Mouse (Mus musculus): ENCODE data around the gene Arnt2. TPM values are rescaled to one million over a fixed set of nuclear protein-coding genes. Genes with fewer than 3 reads are reported as not detected.

The Arnt2 gene
- polyA plus RNA-seq, 1 experiment from 2014 or later = 5.8 TPM

GRCm38 (mm10) chr7:84249381-84249780 is 160.6 kb downstream of the Arnt2 start:
- no peak for DNase-seq (ENCODE audit: low spot score)
- H3K27me3 ChIP-seq (replicated peaks; ENCODE audit: control insufficient read depth, insufficient read depth, low read length) = no peaks in the 10 kb centered on the region
- WGBS = 48% methylated on average over 7 of the region's 7 CpGs
- no peak overlapping the region for H3K4me3 ChIP-seq (ENCODE audit: low read depth, low read length)
- H3K9me3 ChIP-seq (ENCODE audit: control insufficient read depth, low read length) = no peaks in the 10 kb centered on the region
- H3K36me3 ChIP-seq (ENCODE audit: control insufficient read depth, insufficient read depth, low read length) = no peaks in the 10 kb centered on the region
- no peak overlapping the region for H3K9ac ChIP-seq (ENCODE audit: low read length)
- H3K4me2 ChIP-seq (ENCODE audit: low read length) = no peak overlapping the region
- no peak overlapping the region for H3K27ac ChIP-seq (ENCODE audit: low read depth)
- peaks cover 4% of the 10 kb centered on the region; the same call in 1 of the 2 replicates for H3K4me1 ChIP-seq (replicated peaks; ENCODE audit: control insufficient read depth, insufficient read depth, low read length)
- no peak for ATAC-seq (replicated peaks; ENCODE audit: low FRiP score, low TSS enrichment, low read depth)

GRCm38 (mm10) chr7:84247960-84248665 is 161.9 kb downstream of the Arnt2 start:
- ATAC-seq (replicated peaks; ENCODE audit: low FRiP score, low TSS enrichment, low read depth) = peak; percentile 44; the same call in 1 of the 2 replicates
- WGBS = 32% methylated on average over 3 of the region's 3 CpGs
- Histone ChIP-seq H3K9ac (ENCODE audit: low read length) (no peak overlapping the region), H3K4me3 (ENCODE audit: low read depth, low read length) (no peak overlapping the region), H3K9me3 (ENCODE audit: control insufficient read depth, low read length) (no peaks in the 10 kb centered on the region), H3K27me3 (replicated peaks; ENCODE audit: control insufficient read depth, insufficient read depth, low read length) (no peaks in the 10 kb centered on the region), H3K27ac (ENCODE audit: low read depth) (no peak overlapping the region), H3K36me3 (ENCODE audit: control insufficient read depth, insufficient read depth, low read length) (no peaks in the 10 kb centered on the region), H3K4me1 (replicated peaks; ENCODE audit: control insufficient read depth, insufficient read depth, low read length) (peaks cover 4% of the 10 kb centered on the region; the same call in 1 of the 2 replicates), H3K4me2 (ENCODE audit: low read length) (peak overlapping the region; percentile 4; the same call in 1 of the 2 replicates)
- no peak for DNase-seq (ENCODE audit: low spot score)

- H3K4me2 ChIP-seq (ENCODE audit: low read length) = no peak overlapping the region
- no peak overlapping the region for H3K4me3 ChIP-seq (ENCODE audit: low read depth, low read length)
- H3K9me3 ChIP-seq (ENCODE audit: control insufficient read depth, low read length) = no peaks in the 10 kb centered on the region
- H3K9ac ChIP-seq (ENCODE audit: low read length) = no peak overlapping the region
- H3K27me3 ChIP-seq (replicated peaks; ENCODE audit: control insufficient read depth, insufficient read depth, low read length) = no peaks in the 10 kb centered on the region
- ATAC-seq (replicated peaks; ENCODE audit: low FRiP score, low TSS enrichment, low read depth) (no peak), DNase-seq (ENCODE audit: low spot score) (no peak)
- H3K4me1 ChIP-seq (replicated peaks; ENCODE audit: control insufficient read depth, insufficient read depth, low read length) = peaks cover 4% of the 10 kb centered on the region; the same call in 1 of the 2 replicates
- no peak overlapping the region for H3K27ac ChIP-seq (ENCODE audit: low read depth)
- no peaks in the 10 kb centered on the region for H3K36me3 ChIP-seq (ENCODE audit: control insufficient read depth, insufficient read depth, low read length)
- 85% methylated on average over 5 of the region's 5 CpGs for WGBS
Observed at GRCm38 (mm10) chr7:84246878-84247277, 163.1 kb downstream of the Arnt2 start.

- Histone ChIP-seq H3K4me3 (ENCODE audit: low read depth, low read length) (no peak overlapping the region), H3K27ac (ENCODE audit: low read depth) (no peak overlapping the region), H3K27me3 (replicated peaks; ENCODE audit: control insufficient read depth, insufficient read depth, low read length) (no peaks in the 10 kb centered on the region), H3K4me2 (ENCODE audit: low read length) (no peak overlapping the region), H3K9ac (ENCODE audit: low read length) (no peak overlapping the region), H3K4me1 (replicated peaks; ENCODE audit: control insufficient read depth, insufficient read depth, low read length) (peaks cover 4% of the 10 kb centered on the region; the same call in 1 of the 2 replicates), H3K36me3 (ENCODE audit: control insufficient read depth, insufficient read depth, low read length) (no peaks in the 10 kb centered on the region), H3K9me3 (ENCODE audit: control insufficient read depth, low read length) (no peaks in the 10 kb centered on the region)
- DNase-seq (ENCODE audit: low spot score) = no peak
- WGBS = 67% methylated on average over 2 of the region's 2 CpGs
- no peak for ATAC-seq (replicated peaks; ENCODE audit: low FRiP score, low TSS enrichment, low read depth)
Observed at GRCm38 (mm10) chr7:84246093-84246492, 163.9 kb downstream of the Arnt2 start.

- ATAC-seq (replicated peaks; ENCODE audit: low FRiP score, low TSS enrichment, low read depth) (no peak), DNase-seq (ENCODE audit: low spot score) (no peak)
- WGBS = 38% methylated on average over 3 of the region's 3 CpGs
- Histone ChIP-seq H3K4me1 (replicated peaks; ENCODE audit: control insufficient read depth, insufficient read depth, low read length) (no peaks in the 10 kb centered on the region; the same call in 1 of the 2 replicates), H3K36me3 (ENCODE audit: control insufficient read depth, insufficient read depth, low read length) (no peaks in the 10 kb centered on the region), H3K27me3 (replicated peaks; ENCODE audit: control insufficient read depth, insufficient read depth, low read length) (no peaks in the 10 kb centered on the region), H3K27ac (ENCODE audit: low read depth) (no peak overlapping the region), H3K9me3 (ENCODE audit: control insufficient read depth, low read length) (no peaks in the 10 kb centered on the region), H3K4me2 (ENCODE audit: low read length) (no peak overlapping the region), H3K4me3 (ENCODE audit: low read depth, low read length) (no peak overlapping the region), H3K9ac (ENCODE audit: low read length) (no peak overlapping the region)
Observed at GRCm38 (mm10) chr7:84240406-84240805, 169.6 kb downstream of the Arnt2 start.

- H3K27me3 ChIP-seq (replicated peaks; ENCODE audit: control insufficient read depth, insufficient read depth, low read length) = no peaks in the 10 kb centered on the region
- 35% methylated on average over 4 of the region's 4 CpGs for WGBS
- no peak for DNase-seq (ENCODE audit: low spot score)
- H3K4me1 ChIP-seq (replicated peaks; ENCODE audit: control insufficient read depth, insufficient read depth, low read length) = no peaks in the 10 kb centered on the region; the same call in 1 of the 2 replicates
- ATAC-seq (replicated peaks; ENCODE audit: low FRiP score, low TSS enrichment, low read depth) = no peak
- H3K27ac ChIP-seq (ENCODE audit: low read depth) = no peak overlapping the region
- no peak overlapping the region for H3K4me2 ChIP-seq (ENCODE audit: low read length)
- H3K36me3 ChIP-seq (ENCODE audit: control insufficient read depth, insufficient read depth, low read length) = no peaks in the 10 kb centered on the region
- H3K9ac ChIP-seq (ENCODE audit: low read length) = no peak overlapping the region
- H3K9me3 ChIP-seq (ENCODE audit: control insufficient read depth, low read length) = no peaks in the 10 kb centered on the region
- H3K4me3 ChIP-seq (ENCODE audit: low read depth, low read length) = no peak overlapping the region
Observed at GRCm38 (mm10) chr7:84237655-84238054, 172.3 kb downstream of the Arnt2 start.

- H3K9ac ChIP-seq (ENCODE audit: low read length) = no peak overlapping the region
- H3K9me3 ChIP-seq (ENCODE audit: control insufficient read depth, low read length) = no peaks in the 10 kb centered on the region
- no peaks in the 10 kb centered on the region for H3K36me3 ChIP-seq (ENCODE audit: control insufficient read depth, insufficient read depth, low read length)
- WGBS = 75% methylated on average over 4 of the region's 4 CpGs
- no peak for DNase-seq (ENCODE audit: low spot score)
- no peaks in the 10 kb centered on the region for H3K4me1 ChIP-seq (replicated peaks; ENCODE audit: control insufficient read depth, insufficient read depth, low read length)
- no peak overlapping the region for H3K27ac ChIP-seq (ENCODE audit: low read depth)
- no peak for ATAC-seq (replicated peaks; ENCODE audit: low FRiP score, low TSS enrichment, low read depth)
- no peaks in the 10 kb centered on the region for H3K27me3 ChIP-seq (replicated peaks; ENCODE audit: control insufficient read depth, insufficient read depth, low read length)
- H3K4me2 ChIP-seq (ENCODE audit: low read length) = no peak overlapping the region
- H3K4me3 ChIP-seq (ENCODE audit: low read depth, low read length) = no peak overlapping the region
Observed at GRCm38 (mm10) chr7:84231396-84231795, 178.6 kb downstream of the Arnt2 start.

- no peak overlapping the region for H3K27ac ChIP-seq (ENCODE audit: low read depth)
- ATAC-seq (replicated peaks; ENCODE audit: low FRiP score, low TSS enrichment, low read depth) (no peak), DNase-seq (ENCODE audit: low spot score) (no peak)
- no peaks in the 10 kb centered on the region for H3K4me1 ChIP-seq (replicated peaks; ENCODE audit: control insufficient read depth, insufficient read depth, low read length)
- H3K4me2 ChIP-seq (ENCODE audit: low read length) = no peak overlapping the region
- 64% methylated on average over 1 of the region's 1 CpGs for WGBS
- H3K9me3 ChIP-seq (ENCODE audit: control insufficient read depth, low read length) = no peaks in the 10 kb centered on the region
- no peak overlapping the region for H3K9ac ChIP-seq (ENCODE audit: low read length)
- no peaks in the 10 kb centered on the region for H3K36me3 ChIP-seq (ENCODE audit: control insufficient read depth, insufficient read depth, low read length)
- H3K27me3 ChIP-seq (replicated peaks; ENCODE audit: control insufficient read depth, insufficient read depth, low read length) = no peaks in the 10 kb centered on the region
- no peak overlapping the region for H3K4me3 ChIP-seq (ENCODE audit: low read depth, low read length)
Observed at GRCm38 (mm10) chr7:84227652-84228051, 182.3 kb downstream of the Arnt2 start.

- no peaks in the 10 kb centered on the region for H3K36me3 ChIP-seq (ENCODE audit: control insufficient read depth, insufficient read depth, low read length)
- ATAC-seq (replicated peaks; ENCODE audit: low FRiP score, low TSS enrichment, low read depth) = no peak
- 84% methylated on average over 3 of the region's 3 CpGs for WGBS
- H3K4me3 ChIP-seq (ENCODE audit: low read depth, low read length) = no peak overlapping the region
- H3K27me3 ChIP-seq (replicated peaks; ENCODE audit: control insufficient read depth, insufficient read depth, low read length) = no peaks in the 10 kb centered on the region
- DNase-seq (ENCODE audit: low spot score) = no peak
- no peaks in the 10 kb centered on the region for H3K9me3 ChIP-seq (ENCODE audit: control insufficient read depth, low read length)
- H3K4me1 ChIP-seq (replicated peaks; ENCODE audit: control insufficient read depth, insufficient read depth, low read length) = no peaks in the 10 kb centered on the region
- H3K4me2 ChIP-seq (ENCODE audit: low read length) = no peak overlapping the region
- no peak overlapping the region for H3K9ac ChIP-seq (ENCODE audit: low read length)
- no peak overlapping the region for H3K27ac ChIP-seq (ENCODE audit: low read depth)
Observed at GRCm38 (mm10) chr7:84226909-84227308, 183.1 kb downstream of the Arnt2 start.

Data from intestine, embryonic 14.5 days (tissue).